Mouse (Mus musculus): ENCODE measurements at regions not wholly inside any gene's neighbourhood (a gene's known extent, or its start where the extent isn't known, plus 50 kb on each side); places are given as distances from the start of the nearest gene placed in this dataset.

DNA sequence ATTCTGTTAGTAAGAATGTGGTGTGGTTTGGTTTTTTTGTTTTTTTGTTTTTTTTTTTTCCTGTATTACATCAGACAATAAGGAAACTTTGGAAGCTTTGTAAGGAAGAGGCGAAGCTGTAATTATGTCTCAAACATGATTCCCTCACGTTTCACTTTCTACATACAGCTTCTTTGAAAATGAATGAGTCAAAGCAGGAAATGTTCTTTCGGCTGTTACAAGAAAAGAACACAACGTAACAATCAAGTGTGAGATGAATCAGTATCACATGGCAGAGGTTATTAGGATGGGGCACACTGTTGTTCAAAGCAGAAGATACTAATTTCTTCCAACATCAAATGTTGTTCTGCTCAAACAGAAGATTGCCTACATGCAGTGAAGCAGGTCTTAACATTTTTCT is 282.7 kb upstream of the Paip1 start:
- WGBS = 64% methylated on average over 4 of the region's 4 CpGs
- Histone ChIP-seq H3K4me3 (replicated peaks) (no peak overlapping the region), H3K4me1 (no peaks in the 10 kb centered on the region), H3K9me3 (no peaks in the 10 kb centered on the region), H3K27ac (no peak overlapping the region), H3K36me3 (no peaks in the 10 kb centered on the region), H3K4me2 (no peak overlapping the region), H3K9ac (no peak overlapping the region), H3K27me3 (replicated peaks) (no peaks in the 10 kb centered on the region)
- ATAC-seq (ENCODE audit: insufficient read depth, low FRiP score, low read depth) = no peak

- H3K4me2 ChIP-seq = no peak overlapping the region
- H3K4me3 ChIP-seq (replicated peaks) = no peak overlapping the region
- H3K9me3 ChIP-seq = no peaks in the 10 kb centered on the region
- H3K27me3 ChIP-seq (replicated peaks) = no peaks in the 10 kb centered on the region
- H3K4me1 ChIP-seq = no peaks in the 10 kb centered on the region
- WGBS = 73% methylated on average over 3 of the region's 3 CpGs
- ATAC-seq (ENCODE audit: insufficient read depth, low FRiP score, low read depth) = no peak
- H3K9ac ChIP-seq = no peak overlapping the region
- H3K27ac ChIP-seq = no peak overlapping the region
- no peaks in the 10 kb centered on the region for H3K36me3 ChIP-seq
Measured at GRCm38 (mm10) chr13:119147701-119148100, 280.7 kb upstream of the Paip1 start.

- 85% methylated on average over 4 of the region's 4 CpGs for WGBS
- no peaks in the 10 kb centered on the region for H3K27me3 ChIP-seq (replicated peaks)
- no peaks in the 10 kb centered on the region for H3K9me3 ChIP-seq
- H3K4me3 ChIP-seq (replicated peaks) = no peak overlapping the region
- ATAC-seq (ENCODE audit: insufficient read depth, low FRiP score, low read depth) = no peak
- no peak overlapping the region for H3K4me2 ChIP-seq
- no peak overlapping the region for H3K9ac ChIP-seq
- no peak overlapping the region for H3K27ac ChIP-seq
- no peaks in the 10 kb centered on the region for H3K36me3 ChIP-seq
- no peaks in the 10 kb centered on the region for H3K4me1 ChIP-seq
Measured at GRCm38 (mm10) chr13:119149141-119149540, 279.3 kb upstream of the Paip1 start.

GRCm38 (mm10) chr13:119150847-119151548 is 277.4 kb upstream of the Paip1 start:
- H3K4me3 ChIP-seq (replicated peaks) = no peak overlapping the region
- H3K9ac ChIP-seq = no peak overlapping the region
- no peaks in the 10 kb centered on the region for H3K36me3 ChIP-seq
- H3K4me1 ChIP-seq = no peaks in the 10 kb centered on the region
- no peak overlapping the region for H3K4me2 ChIP-seq
- no peak overlapping the region for H3K27ac ChIP-seq
- 22% methylated on average over 4 of the region's 4 CpGs for WGBS
- H3K9me3 ChIP-seq = no peaks in the 10 kb centered on the region
- ATAC-seq (ENCODE audit: insufficient read depth, low FRiP score, low read depth) = peak; percentile 90
- H3K27me3 ChIP-seq (replicated peaks) = no peaks in the 10 kb centered on the region

- H3K4me2 ChIP-seq = no peak overlapping the region
- H3K27ac ChIP-seq = no peak overlapping the region
- no peak overlapping the region for H3K9ac ChIP-seq
- no peaks in the 10 kb centered on the region for H3K36me3 ChIP-seq
- no peak overlapping the region for H3K4me3 ChIP-seq (replicated peaks)
- no peaks in the 10 kb centered on the region for H3K9me3 ChIP-seq
- H3K4me1 ChIP-seq = no peaks in the 10 kb centered on the region
- WGBS = 55% methylated on average over 4 of the region's 4 CpGs
- H3K27me3 ChIP-seq (replicated peaks) = no peaks in the 10 kb centered on the region
- no peak for ATAC-seq (ENCODE audit: insufficient read depth, low FRiP score, low read depth)
Measured at GRCm38 (mm10) chr13:119177753-119178152, 250.6 kb upstream of the Paip1 start.

GRCm38 (mm10) chr13:119178212-119178611 is 250.2 kb upstream of the Paip1 start:
- Histone ChIP-seq H3K9ac (no peak overlapping the region), H3K4me1 (no peaks in the 10 kb centered on the region), H3K4me2 (no peak overlapping the region), H3K36me3 (no peaks in the 10 kb centered on the region), H3K27me3 (replicated peaks) (no peaks in the 10 kb centered on the region), H3K27ac (no peak overlapping the region), H3K9me3 (no peaks in the 10 kb centered on the region), H3K4me3 (replicated peaks) (no peak overlapping the region)
- no peak for ATAC-seq (ENCODE audit: insufficient read depth, low FRiP score, low read depth)
- 62% methylated on average over 5 of the region's 5 CpGs for WGBS

DNA sequence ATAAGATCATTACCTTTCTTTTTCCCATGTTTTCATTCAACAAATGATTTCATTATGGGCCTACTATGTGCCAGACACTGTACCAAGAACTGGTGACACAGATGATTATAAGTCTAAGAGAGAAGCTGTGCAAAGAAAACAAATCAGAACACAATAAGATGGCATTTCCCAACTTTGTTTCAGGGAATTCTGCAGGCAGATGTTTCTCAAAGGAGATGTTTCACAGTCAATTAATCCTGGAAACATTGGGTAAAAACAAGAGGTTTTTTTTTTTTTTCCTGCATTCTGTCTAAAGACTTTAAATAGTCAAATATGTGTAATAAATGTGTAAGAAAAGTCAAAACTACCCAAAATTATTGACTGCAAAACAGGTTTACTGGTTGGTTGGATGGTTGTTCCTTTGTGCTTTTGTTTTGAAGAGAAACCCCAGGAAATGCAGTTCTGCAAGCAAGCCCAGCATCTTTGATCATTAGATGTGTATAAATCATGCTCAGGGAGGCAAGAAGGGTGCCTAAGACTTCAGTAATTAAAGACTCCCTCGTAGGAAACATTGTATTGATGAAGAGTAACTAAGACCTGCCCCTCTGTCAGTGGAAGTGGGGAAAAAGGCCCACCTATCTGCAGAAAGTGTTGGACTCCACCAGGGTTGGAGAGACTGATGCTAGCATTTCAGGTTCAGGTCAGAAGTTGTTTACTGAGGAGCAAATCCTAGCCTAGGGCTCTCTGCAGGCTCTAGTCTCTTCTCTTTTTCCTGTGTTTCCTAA is 249.1 kb upstream of the Paip1 start:
- no peaks in the 10 kb centered on the region for H3K9me3 ChIP-seq
- no peak overlapping the region for H3K4me3 ChIP-seq (replicated peaks)
- no peak overlapping the region for H3K4me2 ChIP-seq
- H3K4me1 ChIP-seq = no peaks in the 10 kb centered on the region
- no peaks in the 10 kb centered on the region for H3K36me3 ChIP-seq
- H3K27me3 ChIP-seq (replicated peaks) = no peaks in the 10 kb centered on the region
- ATAC-seq (ENCODE audit: insufficient read depth, low FRiP score, low read depth) = no peak
- 43% methylated on average over 1 of the region's 1 CpGs for WGBS
- no peak overlapping the region for H3K27ac ChIP-seq
- no peak overlapping the region for H3K9ac ChIP-seq

DNA sequence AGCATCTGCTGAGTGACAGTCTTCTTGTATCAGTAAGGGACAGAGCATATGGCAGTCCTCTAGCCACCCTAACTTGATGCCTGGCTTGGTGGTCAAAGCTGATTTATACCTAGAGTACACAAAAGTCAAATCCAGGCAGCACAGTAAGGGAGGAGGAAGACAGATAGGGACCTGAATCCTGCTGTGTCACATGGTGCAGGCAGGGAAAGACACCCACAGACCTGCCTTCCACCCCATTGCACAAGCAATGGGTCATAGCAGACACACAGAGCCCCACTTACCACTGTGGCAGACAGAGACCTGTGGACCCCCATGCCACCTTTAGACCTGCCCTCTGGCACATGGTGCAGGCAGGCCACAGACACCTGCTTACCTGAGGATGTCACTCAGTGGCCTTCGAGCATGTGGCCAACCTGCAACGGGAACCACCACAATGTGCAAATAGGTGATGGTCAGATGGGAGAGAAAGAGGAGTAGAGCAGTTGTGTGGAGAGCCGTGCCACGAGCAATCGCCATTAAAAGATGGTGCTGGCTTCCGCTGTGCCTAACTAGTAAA is 244.0 kb upstream of the Paip1 start:
- no peaks in the 10 kb centered on the region for H3K36me3 ChIP-seq
- whole genome bisulfite sequencing = 91% methylated on average over 6 of the region's 6 CpGs
- ATAC-seq (ENCODE audit: insufficient read depth, low FRiP score, low read depth) = no peak

GRCm38 (mm10) chr13:119185567-119186143 is 242.7 kb upstream of the Paip1 start:
- WGBS = 97% methylated on average over 5 of the region's 5 CpGs
- no peak overlapping the region for H3K4me2 ChIP-seq
- no peak for ATAC-seq (ENCODE audit: insufficient read depth, low FRiP score, low read depth)

More for the DNA sequence above, 244.0 kb upstream of the Paip1 start:
- H3K27me3 ChIP-seq (replicated peaks) = no peaks in the 10 kb centered on the region
- H3K4me2 ChIP-seq = no peak overlapping the region
- no peak overlapping the region for H3K4me3 ChIP-seq (replicated peaks)
- H3K4me1 ChIP-seq = no peaks in the 10 kb centered on the region
- H3K9ac ChIP-seq = no peak overlapping the region
- no peaks in the 10 kb centered on the region for H3K9me3 ChIP-seq
- H3K27ac ChIP-seq = no peak overlapping the region

GRCm38 (mm10) chr13:119231556-119231955 is 196.8 kb upstream of the Paip1 start:
- Histone ChIP-seq H3K36me3 (no peaks in the 10 kb centered on the region), H3K9ac (no peak overlapping the region), H3K27ac (no peak overlapping the region), H3K9me3 (no peaks in the 10 kb centered on the region), H3K4me3 (replicated peaks) (no peak overlapping the region), H3K27me3 (replicated peaks) (no peaks in the 10 kb centered on the region), H3K4me1 (no peaks in the 10 kb centered on the region), H3K4me2 (no peak overlapping the region)
- ATAC-seq (ENCODE audit: insufficient read depth, low FRiP score, low read depth) = no peak
- WGBS = 50% methylated on average over 11 of the region's 11 CpGs

More at GRCm38 (mm10) chr13:119185567-119186143, 242.7 kb upstream of the Paip1 start:
- Histone ChIP-seq H3K9me3 (no peaks in the 10 kb centered on the region), H3K4me1 (no peaks in the 10 kb centered on the region), H3K27ac (no peak overlapping the region), H3K4me3 (replicated peaks) (no peak overlapping the region), H3K36me3 (no peaks in the 10 kb centered on the region), H3K9ac (no peak overlapping the region), H3K27me3 (replicated peaks) (no peaks in the 10 kb centered on the region)

DNA sequence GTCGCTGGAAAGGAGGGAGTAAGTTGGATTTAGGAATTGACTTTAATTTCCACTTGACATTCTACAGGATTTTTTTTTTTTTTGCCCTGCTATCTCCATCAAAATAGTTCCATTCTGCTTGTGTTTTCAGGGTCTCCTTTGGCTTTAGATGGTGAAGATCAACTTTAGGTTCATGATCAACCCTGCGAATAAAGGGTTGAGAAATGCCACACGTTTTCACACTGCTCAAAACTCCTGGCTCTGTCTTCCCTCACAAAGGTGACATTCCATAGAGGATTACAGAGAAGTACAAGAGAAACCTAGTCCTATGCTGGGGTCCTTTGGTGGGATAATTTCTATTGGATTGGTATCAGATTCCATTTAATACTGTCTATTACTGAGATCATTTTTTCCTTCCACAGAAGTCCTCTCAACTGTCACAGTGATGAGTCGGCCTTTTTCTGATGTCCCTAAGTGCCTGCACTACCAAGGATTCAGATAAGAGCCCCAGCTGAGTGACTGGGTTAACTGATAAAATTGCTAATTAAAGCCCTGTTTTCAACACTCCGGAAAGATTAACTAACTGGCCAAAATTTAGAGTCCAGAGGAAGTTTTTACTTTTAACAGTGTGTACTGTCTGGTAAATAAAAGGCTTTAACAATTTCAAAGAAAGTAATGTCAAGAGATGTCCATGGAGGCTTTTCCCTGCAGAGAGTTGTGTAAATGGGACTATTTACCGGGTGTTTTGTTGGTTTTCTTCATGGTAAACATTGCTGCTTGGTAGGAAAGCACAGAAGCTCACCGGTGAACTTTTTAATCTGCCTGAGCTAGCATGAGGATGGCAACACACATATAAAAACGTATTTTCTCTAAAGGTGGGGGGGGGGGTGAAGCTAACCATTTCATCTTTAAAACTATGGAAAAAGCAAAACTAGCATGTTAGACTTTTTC is 196.0 kb upstream of the Paip1 start:
- no peak overlapping the region for H3K4me3 ChIP-seq (replicated peaks)
- H3K4me1 ChIP-seq = no peaks in the 10 kb centered on the region
- no peak overlapping the region for H3K9ac ChIP-seq
- H3K27me3 ChIP-seq (replicated peaks) = no peaks in the 10 kb centered on the region
- no peak overlapping the region for H3K27ac ChIP-seq
- H3K36me3 ChIP-seq = no peaks in the 10 kb centered on the region
- no peak overlapping the region for H3K4me2 ChIP-seq
- H3K9me3 ChIP-seq = no peaks in the 10 kb centered on the region
- WGBS = 41% methylated on average over 8 of the region's 8 CpGs
- ATAC-seq (ENCODE audit: insufficient read depth, low FRiP score, low read depth) = peak; percentile 94
